Mouse (Mus musculus) liver (tissue): Measurements from ENCODE around the gene S100a14.

Experiments used
- DNase-seq: peaks from one replicate; pipeline ENCODE4 v3.0.0-alpha.2; 2020; ENCODE audit warnings: mixed read lengths

Gene S100a14

DNA sequence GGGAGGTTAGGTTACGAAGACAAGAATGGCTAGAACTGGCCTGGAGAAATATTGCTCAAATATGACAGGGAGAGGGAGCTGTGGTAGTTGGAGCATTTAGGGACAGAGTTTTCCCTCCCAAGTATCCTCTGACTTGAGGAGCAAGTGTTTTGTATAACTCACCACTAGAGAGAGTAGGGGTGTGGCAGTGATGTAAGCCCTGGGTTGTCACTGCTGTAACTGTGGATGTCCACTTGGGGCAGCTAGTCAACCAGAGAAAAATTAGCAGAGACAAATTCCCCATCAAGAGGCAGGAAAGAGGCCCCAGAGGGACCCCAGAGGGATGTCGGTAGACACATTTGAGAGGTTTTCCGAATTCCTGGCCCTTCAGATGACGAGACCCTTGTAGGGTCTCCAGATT lies 1.2 kb upstream of the S100a14 start:
- peak; percentile 25 for DNase-seq

DNA sequence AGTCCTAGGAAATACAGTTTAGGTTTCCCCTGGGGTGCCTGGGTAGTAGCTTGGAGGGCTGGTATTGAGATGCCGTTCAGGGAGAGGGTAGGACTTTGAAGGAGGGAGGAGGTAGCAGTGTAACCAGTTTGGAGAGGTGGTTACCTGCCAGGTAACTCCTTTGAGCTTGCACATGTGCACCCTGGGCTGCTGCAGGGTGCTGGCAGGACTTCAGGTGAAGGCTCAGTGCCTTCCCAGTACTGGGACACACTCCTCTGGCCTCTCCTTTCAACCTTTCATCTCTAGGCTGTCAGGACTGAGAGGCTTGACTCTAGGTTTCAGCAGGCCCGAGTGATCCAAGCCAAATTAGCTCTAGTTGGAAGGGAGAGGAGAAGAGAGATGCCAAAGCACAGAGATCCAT lies 580 bp upstream of the S100a14 start:
- no peak for DNase-seq

GRCm38 (mm10) chr3:90527291-90527873 lies 726 bp downstream of the S100a14 start:
- no peak for DNase-seq

DNA sequence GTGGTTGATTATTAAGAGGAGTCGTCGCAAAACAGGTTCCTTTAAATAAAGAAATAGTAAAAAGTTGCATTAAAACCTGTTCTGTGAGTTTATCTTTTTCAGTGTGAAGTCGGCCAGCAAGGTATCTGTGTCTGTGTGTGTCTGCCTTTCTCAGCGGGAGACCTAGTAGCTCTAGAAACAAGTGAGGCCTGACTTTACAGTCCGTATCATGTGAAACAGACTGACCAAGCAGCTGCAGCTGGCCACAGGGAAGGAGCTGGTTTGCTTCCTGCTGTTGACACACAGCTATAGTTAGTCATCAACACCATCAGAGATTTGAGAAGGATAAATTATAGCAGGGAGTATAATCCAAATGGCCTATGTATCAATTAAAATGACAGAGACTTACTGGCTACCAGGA lies 5.1 kb downstream of the S100a14 start:
- no peak for DNase-seq

DNA sequence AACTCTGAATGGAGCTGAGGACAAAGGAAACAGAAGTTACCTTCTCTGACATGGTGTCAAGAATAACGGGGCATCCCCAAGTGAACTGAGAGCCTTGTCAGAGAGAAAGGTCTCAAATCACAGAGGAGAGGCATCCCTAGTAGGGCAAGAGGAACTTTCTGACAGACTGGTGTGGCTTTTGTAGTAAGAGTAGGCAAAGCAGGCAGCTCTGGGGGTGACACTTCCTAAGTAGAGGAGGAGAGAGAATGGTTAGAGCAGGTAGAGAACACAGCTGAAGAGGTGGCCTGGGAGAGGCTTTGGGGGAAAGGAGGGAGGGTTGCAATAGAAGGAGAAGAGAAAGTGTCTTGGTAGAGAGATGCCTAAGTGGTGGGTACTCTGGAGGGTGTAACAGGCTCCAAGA lies 8.8 kb downstream of the S100a14 start:
- DNase-seq = no peak

DNA sequence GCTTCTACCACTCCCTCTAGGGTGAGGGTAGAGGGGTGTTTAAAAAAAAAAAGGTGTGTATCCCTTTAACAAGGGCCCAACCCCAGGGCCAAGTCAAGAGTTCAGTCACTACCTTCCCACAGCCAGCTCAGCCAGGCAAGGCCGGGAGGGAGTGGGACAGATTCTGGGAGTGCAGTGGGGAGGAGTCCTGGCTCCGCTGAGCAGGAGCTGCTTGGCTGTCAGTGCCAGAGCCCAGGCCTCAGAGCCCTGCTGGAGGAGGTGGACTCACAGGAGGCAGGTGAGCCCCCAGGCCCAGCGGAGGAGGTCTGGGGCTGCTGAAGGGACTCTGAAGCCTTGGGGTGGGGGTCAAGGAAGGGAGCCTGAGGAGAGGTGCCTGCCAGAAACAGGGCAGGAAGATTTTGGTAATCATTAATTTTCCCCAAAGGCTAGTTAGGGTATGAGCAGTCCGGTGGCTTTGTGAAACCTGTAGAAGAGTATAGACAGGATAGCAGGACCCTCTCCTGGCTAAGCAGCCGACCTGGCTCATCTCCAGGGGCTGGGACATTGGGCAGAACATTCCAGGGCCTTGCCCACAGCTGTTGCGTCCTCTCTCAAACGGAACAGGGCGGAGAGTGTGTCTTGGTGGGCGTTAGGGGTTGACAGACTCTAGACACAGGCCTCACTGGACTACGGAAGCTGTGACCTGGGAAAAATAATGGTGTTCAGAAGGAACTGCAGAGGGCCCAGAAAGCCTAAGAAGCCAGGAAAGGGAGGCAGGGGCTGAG lies 10.7 kb downstream of the S100a14 start, which contains the start of gene S100a16:
TSS of gene S100a16 (plus strand) at position 114 of the 764 bp plus-strand sequence.
- peak; percentile 46 for DNase-seq

GRCm38 (mm10) chr3:90537905-90538296 lies 11.2 kb downstream of the S100a14 start:
- no peak for DNase-seq

GRCm38 (mm10) chr3:90540904-90541303 lies 14.2 kb downstream of the S100a14 start:
- no peak for DNase-seq

DNA sequence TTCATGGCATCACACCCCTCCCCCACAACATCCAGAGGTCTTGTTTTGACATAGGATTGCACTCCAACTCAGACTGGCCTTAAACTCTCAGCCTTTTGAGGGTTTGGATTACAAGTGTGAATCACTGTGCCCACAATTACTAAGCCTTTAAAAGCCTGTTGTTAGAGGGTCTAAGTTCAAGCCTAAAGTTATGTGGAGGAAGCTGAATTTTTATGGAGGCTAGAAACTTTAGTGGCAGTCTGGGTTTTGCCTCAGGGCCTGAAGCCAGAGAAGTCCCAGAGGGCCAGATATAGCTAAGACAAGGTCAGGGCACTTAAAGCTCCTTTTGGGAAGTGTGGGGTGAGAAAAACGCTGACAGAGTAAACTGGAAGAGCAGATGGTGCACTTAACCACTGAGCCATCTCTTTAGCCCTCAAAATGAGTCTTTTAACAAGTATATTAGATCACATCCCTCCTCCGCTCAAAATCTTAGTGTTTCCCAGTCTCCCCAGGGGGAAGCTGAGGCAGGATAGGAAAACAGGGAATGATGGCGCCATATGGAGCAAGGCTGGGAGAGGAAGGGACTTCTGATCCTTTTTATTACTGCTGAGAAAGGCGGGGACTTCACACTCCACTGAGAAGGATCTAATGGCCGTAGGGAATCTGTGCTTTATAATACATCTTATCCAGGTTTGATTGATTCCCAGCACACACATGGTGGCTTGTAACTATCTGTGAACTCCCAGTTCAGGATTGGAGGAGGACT lies 23.2 kb downstream of the S100a14 start:
- no peak for DNase-seq

GRCm38 (mm10) chr3:90550421-90550790 lies 23.8 kb downstream of the S100a14 start:
- DNase-seq = no peak

GRCm38 (mm10) chr3:90552231-90552630 lies 25.6 kb downstream of the S100a14 start:
- DNase-seq = no peak

DNA sequence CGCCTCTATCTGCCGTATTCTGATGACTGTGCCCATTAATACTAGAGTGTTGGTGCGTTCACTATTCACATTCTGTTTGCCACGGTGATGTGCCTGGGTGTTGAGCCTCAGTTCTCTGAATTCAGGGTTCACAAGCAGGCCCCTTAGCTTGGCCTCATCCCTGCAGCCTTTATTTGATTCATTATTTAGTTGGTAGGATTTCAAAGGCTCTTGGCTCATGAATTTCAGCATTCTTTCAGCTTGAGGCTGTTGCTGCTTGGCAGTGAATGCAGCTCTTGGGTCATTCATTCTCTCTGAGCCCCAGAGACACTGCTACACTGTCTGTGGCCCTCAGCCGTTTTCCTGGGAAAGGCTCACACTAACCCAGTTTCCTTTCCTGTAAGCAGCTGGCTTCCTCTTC lies 29.3 kb downstream of the S100a14 start:
- DNase-seq = no peak

DNA sequence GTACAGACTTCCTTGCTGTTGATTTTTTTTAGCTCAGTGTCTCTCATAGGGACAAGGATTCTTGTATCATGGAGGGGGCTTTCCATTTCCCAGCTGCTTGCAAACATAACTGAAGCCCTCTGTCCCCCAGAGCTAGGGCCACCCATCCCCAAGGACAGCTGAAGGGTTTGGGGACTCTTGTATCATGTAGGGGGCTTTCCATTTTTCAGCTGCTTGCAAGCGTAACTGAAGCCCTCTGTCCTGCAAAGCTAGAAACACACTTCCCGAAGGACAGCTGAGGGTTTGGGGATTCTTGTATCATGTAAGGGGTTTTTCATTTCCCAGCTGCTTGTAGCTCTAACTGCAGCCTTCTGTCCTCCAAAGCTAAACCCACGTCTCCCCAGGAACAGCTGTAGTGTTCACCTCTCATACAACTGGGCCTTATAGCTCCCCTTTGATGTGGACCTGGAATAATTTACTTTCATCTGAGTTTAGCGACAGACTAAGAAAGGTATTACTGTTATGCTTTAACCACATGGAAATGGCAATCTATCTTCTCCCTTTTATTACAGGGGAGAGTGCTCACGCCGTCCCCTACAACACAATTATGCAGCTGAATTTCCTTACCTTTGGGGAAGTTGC lies 33.5 kb downstream of the S100a14 start, which contains the start of gene S100a3:
TSS of gene S100a3 (plus strand) at position 571 of the 621 bp plus-strand sequence.
- DNase-seq = no peak

DNA sequence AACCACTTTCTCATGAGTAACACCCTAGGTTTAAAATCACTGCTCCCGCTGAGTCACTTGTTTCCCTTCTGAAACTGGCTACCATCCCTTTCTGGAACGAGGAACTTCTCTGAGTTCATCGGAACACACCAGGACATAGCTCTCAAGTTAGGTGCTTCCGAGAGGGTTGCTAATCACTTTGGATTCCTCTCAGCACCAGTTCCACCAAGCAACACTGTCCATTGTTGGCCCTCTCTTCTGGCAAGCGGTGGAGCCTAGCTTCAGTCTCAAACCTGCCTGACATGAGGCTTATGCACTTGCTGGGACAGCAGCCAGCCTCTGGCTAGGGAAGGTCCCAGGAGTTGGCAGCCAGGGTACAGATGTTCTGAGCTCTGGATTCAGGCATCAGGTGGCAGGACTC lies 48.0 kb downstream of the S100a14 start:
- no peak for DNase-seq

- DNase-seq = no peak
These were observed 48.7 kb downstream of the S100a14 start for GRCm38 (mm10) chr3:90575320-90575719.

- no peak for DNase-seq
These were observed 49.8 kb downstream of the S100a14 start for GRCm38 (mm10) chr3:90576351-90577001.
